Mouse (Mus musculus) limb, embryonic 12.5 days (tissue): ENCODE results near the gene Nfkbie. TPM values are rescaled to one million over a fixed set of nuclear protein-coding genes. Genes with fewer than 3 reads are reported as not detected.

ENCODE experiments used
- ATAC-seq: fragments of 200-750 bp; cut with Nextera tagmentation; 2 replicates; pipeline ENCODE4 v1.8.0; 2017; ENCODE audit warnings: low read depth, moderate TSS enrichment; ENCODE audit not compliant: insufficient number of reproducible peaks, insufficient read depth, low FRiP score, low TSS enrichment
- H3K27ac ChIP-seq: fragments of 300-500 bp; sonication (generic); 2 replicates; pipeline ENCODE4 v1.5.1; 2016; ENCODE audit warnings: mild to moderate bottlenecking, moderate library complexity
- H3K27me3 ChIP-seq: fragments of 300-500 bp; sonication (generic); 2 replicates; pipeline ENCODE4 v1.6.1; 2016; ENCODE audit warnings: mild to moderate bottlenecking, moderate library complexity
- H3K36me3 ChIP-seq: fragments of 300-500 bp; sonication (generic); 2 replicates; pipeline ENCODE4 v1.6.1; 2016; ENCODE audit warnings: mild to moderate bottlenecking, moderate library complexity
- H3K4me1 ChIP-seq: fragments of 300-500 bp; sonication (generic); replicated peaks from 2 replicates; pipeline ENCODE4 v1.6.1; 2016
- H3K4me2 ChIP-seq: fragments of 300-500 bp; sonication (generic); 2 replicates; pipeline ENCODE4 v1.6.1; 2016; ENCODE audit warnings: mild to moderate bottlenecking, moderate library complexity
- H3K4me3 ChIP-seq: fragments of 300-500 bp; sonication (generic); replicated peaks from 2 replicates; pipeline ENCODE4 v1.5.1; 2016; ENCODE audit warnings: mild to moderate bottlenecking
- H3K9ac ChIP-seq: fragments of 300-500 bp; sonication (generic); replicated peaks from 2 replicates; pipeline ENCODE4 v1.6.1; 2016; ENCODE audit warnings: mild to moderate bottlenecking, moderate library complexity
- H3K9me3 ChIP-seq: fragments of 300-500 bp; sonication (generic); 2 replicates; pipeline ENCODE4 v1.6.1; 2016; ENCODE audit warnings: mild to moderate bottlenecking, moderate library complexity
- WGBS: fragments of 180-500 bp; shearing (Covaris S2); methylation state at CpG from one replicate; pipeline ENCODE4 v1.1.7; 2016; 5-methylcytosine and 5-hydroxymethylcytosine counted together
- polyA plus RNA-seq: library from polyadenylated mRNA; unstranded; fragments of >200 nt; fragmentation: Nextera tagmentation; extraction: Ambion mirVana; gene quantifications from 2 replicates; pipeline ENCODE4 v1.2.1, GENCODE M21; 2016

The Nfkbie gene
- polyA plus RNA-seq, 1 experiment from 2014 or later = 6.6 TPM

- peaks cover 8% of the 10 kb centered on the region for H3K36me3 ChIP-seq
- no peak overlapping the region for H3K9ac ChIP-seq
- no peak overlapping the region for H3K27ac ChIP-seq
- H3K4me1 ChIP-seq = peaks cover 27% of the 10 kb centered on the region
- no peak for ATAC-seq
- H3K9me3 ChIP-seq = no peaks in the 10 kb centered on the region
- H3K4me2 ChIP-seq = no peak overlapping the region
- H3K4me3 ChIP-seq = no peak overlapping the region
- peaks cover 47% of the 10 kb centered on the region for H3K27me3 ChIP-seq
- WGBS = 34% methylated on average over 7 of the region's 7 CpGs
Observed at GRCm38 (mm10) chr17:45551249-45551796, 4.2 kb upstream of the Nfkbie start.

- 5% methylated on average over 8 of the region's 8 CpGs for WGBS
- Histone ChIP-seq H3K27me3 (peaks cover 47% of the 10 kb centered on the region), H3K4me1 (peaks cover 33% of the 10 kb centered on the region)
Observed at GRCm38 (mm10) chr17:45551816-45552451, 3.6 kb upstream of the Nfkbie start.

GRCm38 (mm10) chr17:45553065-45553464 lies 2.4 kb upstream of the Nfkbie start:
- no peak overlapping the region for H3K4me2 ChIP-seq
- no peak for ATAC-seq
- no peak overlapping the region for H3K9ac ChIP-seq
- H3K36me3 ChIP-seq = no peaks in the 10 kb centered on the region
- H3K9me3 ChIP-seq = no peaks in the 10 kb centered on the region
- H3K27ac ChIP-seq = no peak overlapping the region
- no peak overlapping the region for H3K4me3 ChIP-seq
- H3K4me1 ChIP-seq = peaks cover 44% of the 10 kb centered on the region
- H3K27me3 ChIP-seq = peaks cover 47% of the 10 kb centered on the region
- 74% methylated on average over 3 of the region's 3 CpGs for WGBS

More at GRCm38 (mm10) chr17:45551816-45552451, 3.6 kb upstream of the Nfkbie start:
- Histone ChIP-seq H3K4me2 (no peak overlapping the region), H3K27ac (no peak overlapping the region), H3K4me3 (no peak overlapping the region), H3K9me3 (no peaks in the 10 kb centered on the region), H3K36me3 (peaks cover 2% of the 10 kb centered on the region), H3K9ac (no peak overlapping the region)
- no peak for ATAC-seq

- no peaks in the 10 kb centered on the region for H3K36me3 ChIP-seq
- no peak overlapping the region for H3K4me2 ChIP-seq
- H3K9ac ChIP-seq = no peak overlapping the region
- no peaks in the 10 kb centered on the region for H3K9me3 ChIP-seq
- ATAC-seq = no peak
- H3K27me3 ChIP-seq = peaks cover 39% of the 10 kb centered on the region
- no peak overlapping the region for H3K27ac ChIP-seq
- H3K4me3 ChIP-seq = no peak overlapping the region
- 44% methylated on average over 1 of the region's 1 CpGs for WGBS
- H3K4me1 ChIP-seq = peaks cover 38% of the 10 kb centered on the region
Observed at GRCm38 (mm10) chr17:45554420-45554819, 1.1 kb upstream of the Nfkbie start.

GRCm38 (mm10) chr17:45556107-45556489 lies 595 bp downstream of the Nfkbie start:
- Histone ChIP-seq H3K9me3 (no peaks in the 10 kb centered on the region), H3K36me3 (0 out of 2 replicates have a peak, but pooled peaks cover 6% of the 10 kb centered on the region), H3K4me1 (peaks cover 29% of the 10 kb centered on the region), H3K4me2 (peak overlapping the region; percentile 94), H3K4me3 (peak overlapping the region; percentile 58), H3K9ac (peak overlapping the region; percentile 72), H3K27ac (no peak overlapping the region), H3K27me3 (peaks cover 37% of the 10 kb centered on the region)
- WGBS = 4% methylated on average over 14 of the region's 14 CpGs
- ATAC-seq = no peak

GRCm38 (mm10) chr17:45556514-45557245 lies 1.2 kb downstream of the Nfkbie start:
- peaks cover 29% of the 10 kb centered on the region for H3K4me1 ChIP-seq
- ATAC-seq = no peak
- H3K9ac ChIP-seq = 0 out of 2 replicates have a peak overlapping the region, but pooled peaks have one; percentile 34
- no peak overlapping the region for H3K27ac ChIP-seq
- 77% methylated on average over 3 of the region's 3 CpGs for WGBS
- H3K36me3 ChIP-seq = 0 out of 2 replicates have a peak, but pooled peaks cover 6% of the 10 kb centered on the region
- H3K9me3 ChIP-seq = no peaks in the 10 kb centered on the region
- H3K27me3 ChIP-seq = peaks cover 32% of the 10 kb centered on the region
- peak overlapping the region; percentile 58 for H3K4me3 ChIP-seq
- H3K4me2 ChIP-seq = peak overlapping the region; percentile 94

- Histone ChIP-seq H3K36me3 (0 out of 2 replicates have a peak, but pooled peaks cover 6% of the 10 kb centered on the region), H3K9ac (peak overlapping the region; percentile 34; the same call in 1 of the 2 replicates), H3K4me1 (peaks cover 26% of the 10 kb centered on the region), H3K4me3 (no peak overlapping the region), H3K4me2 (peak overlapping the region; percentile 94), H3K27ac (no peak overlapping the region), H3K27me3 (peaks cover 32% of the 10 kb centered on the region), H3K9me3 (no peaks in the 10 kb centered on the region)
- 72% methylated on average over 7 of the region's 7 CpGs for WGBS
- no peak for ATAC-seq
Observed at GRCm38 (mm10) chr17:45557246-45557824, 1.8 kb downstream of the Nfkbie start.

- H3K4me3 ChIP-seq = no peak overlapping the region
Observed at GRCm38 (mm10) chr17:45557998-45558862, 2.7 kb downstream of the Nfkbie start.

GRCm38 (mm10) chr17:45559732-45560525 lies 4.4 kb downstream of the Nfkbie start:
- no peaks in the 10 kb centered on the region for H3K9me3 ChIP-seq
- 86% methylated on average over 15 of the region's 15 CpGs for WGBS
- no peak overlapping the region for H3K27ac ChIP-seq
- no peak overlapping the region for H3K9ac ChIP-seq
- no peak overlapping the region for H3K4me3 ChIP-seq
- H3K36me3 ChIP-seq = peaks cover 7% of the 10 kb centered on the region; the same call in 1 of the 2 replicates
- no peak for ATAC-seq
- peaks cover 32% of the 10 kb centered on the region for H3K4me1 ChIP-seq
- H3K4me2 ChIP-seq = no peak overlapping the region
- H3K27me3 ChIP-seq = peaks cover 25% of the 10 kb centered on the region

More at GRCm38 (mm10) chr17:45557998-45558862, 2.7 kb downstream of the Nfkbie start:
- H3K9me3 ChIP-seq = no peaks in the 10 kb centered on the region
- 71% methylated on average over 16 of the region's 16 CpGs for WGBS
- H3K27me3 ChIP-seq = peaks cover 32% of the 10 kb centered on the region
- ATAC-seq = no peak
- peaks cover 26% of the 10 kb centered on the region for H3K4me1 ChIP-seq
- 0 out of 2 replicates have a peak, but pooled peaks cover 6% of the 10 kb centered on the region for H3K36me3 ChIP-seq
- H3K4me2 ChIP-seq = 0 out of 2 replicates have a peak overlapping the region, but pooled peaks have one; percentile 94
- no peak overlapping the region for H3K27ac ChIP-seq
- peak overlapping the region; percentile 34; the same call in 1 of the 2 replicates for H3K9ac ChIP-seq

GRCm38 (mm10) chr17:45563216-45563615 lies 7.7 kb downstream of the Nfkbie start:
- no peak overlapping the region for H3K9ac ChIP-seq

More at GRCm38 (mm10) chr17:45563216-45563615, 7.7 kb downstream of the Nfkbie start:
- Histone ChIP-seq H3K36me3 (peaks cover 40% of the 10 kb centered on the region), H3K27ac (no peak overlapping the region), H3K27me3 (peaks cover under 1% of the 10 kb centered on the region; the same call in 1 of the 2 replicates), H3K9me3 (no peaks in the 10 kb centered on the region), H3K4me1 (peaks cover 16% of the 10 kb centered on the region), H3K4me3 (no peak overlapping the region), H3K4me2 (peak overlapping the region; percentile 97)
- 77% methylated on average over 12 of the region's 12 CpGs for WGBS
- no peak for ATAC-seq
